Mouse (Mus musculus) gastrocnemius, postnatal 36 days (tissue): Measurements from ENCODE around the gene Rsbn1l. TPM values are rescaled to one million over a fixed set of nuclear protein-coding genes. Genes with fewer than 3 reads are reported as not detected.

Experiments
- DNase-seq, 2 experiments: peaks; one replicate each; pipeline ENCODE4 v3.0.0; 2022
- intact Hi-C: fragments of 180-260 bp; cut with DNase I; formaldehyde crosslinking; loops from one replicate; pipeline ENCODE4 v1.15.1; 2025
- long read RNA-seq, 2 experiments: library from polyadenylated mRNA; stranded (forward); transcript quantifications; one replicate each; pipeline ENCODE4 v2.0.0; 2021
- total RNA-seq, 2 experiments: library from RNA; stranded (reverse); gene quantifications; 2 replicates each; pipeline ENCODE4 v1.2.3; 2021

Rsbn1l gene
- 1 to 10 TPM; 7.0 to 8.9 TPM for total RNA-seq
- long read RNA-seq, experiment 1, partial matches to known transcripts, result 0 of 5 reads
- long read RNA-seq, experiment 1, other reads (novel, unspliced or antisense), result 5 of 5 reads
- long read RNA-seq, experiment 2, full-length matches to known transcripts, result 1 of 6 reads
- long read RNA-seq, experiment 2, partial matches to known transcripts, result 2 of 6 reads
- long read RNA-seq, experiment 2, other reads (novel, unspliced or antisense), result 3 of 6 reads

DNA sequence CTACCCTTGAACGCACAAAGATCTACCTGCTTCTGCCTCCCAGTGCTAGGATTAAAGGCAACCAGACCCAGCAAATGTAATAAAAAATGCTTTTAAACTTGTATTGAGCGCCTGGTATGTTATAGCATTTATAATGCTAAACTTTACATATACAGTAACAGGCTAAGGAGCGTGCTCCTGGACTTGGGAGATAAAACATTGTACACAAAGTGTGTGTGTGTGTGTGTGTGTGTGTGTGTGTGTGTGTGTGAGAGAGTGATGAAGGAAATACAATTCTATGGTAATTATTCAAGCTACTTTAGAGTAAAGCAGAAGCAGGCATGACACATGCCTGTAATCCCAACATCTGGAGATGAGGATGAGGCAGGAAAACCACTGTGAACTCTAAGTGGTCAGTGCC lies at the start of gene Rsbn1l:
Gene Rsbn1l (minus strand): TSS at position 101 of the 400 bp plus-strand sequence.
- intact Hi-C loops, result no loop called here
- no peak for DNase-seq

DNA sequence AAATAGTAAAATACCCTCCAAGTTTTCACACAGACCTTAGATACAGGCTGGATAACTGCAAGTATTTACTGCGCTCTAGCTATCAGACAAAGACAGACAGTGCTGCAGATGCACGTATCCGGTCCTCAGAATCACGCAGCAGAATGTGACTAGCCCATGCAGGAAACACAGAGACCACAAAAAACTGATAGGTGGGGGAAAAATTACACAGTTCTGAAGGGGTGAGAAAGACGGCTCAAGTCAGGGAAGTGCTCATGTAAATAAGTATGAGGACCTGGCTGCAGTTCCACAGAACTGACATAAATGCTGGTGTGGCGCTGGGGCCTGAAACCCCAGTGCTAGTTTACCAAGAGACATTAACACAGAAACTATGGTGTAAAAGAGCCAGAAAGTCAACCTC lies 46.5 kb upstream of the Rsbn1l start:
- intact Hi-C loops, result no loop called here
- DNase-seq, result no peak

- DNase-seq, result no peak
- intact Hi-C loops, result no loop called here
Observed at GRCm38 (mm10) chr5:21001622-21002315, 45.6 kb upstream of the Rsbn1l start.

DNA sequence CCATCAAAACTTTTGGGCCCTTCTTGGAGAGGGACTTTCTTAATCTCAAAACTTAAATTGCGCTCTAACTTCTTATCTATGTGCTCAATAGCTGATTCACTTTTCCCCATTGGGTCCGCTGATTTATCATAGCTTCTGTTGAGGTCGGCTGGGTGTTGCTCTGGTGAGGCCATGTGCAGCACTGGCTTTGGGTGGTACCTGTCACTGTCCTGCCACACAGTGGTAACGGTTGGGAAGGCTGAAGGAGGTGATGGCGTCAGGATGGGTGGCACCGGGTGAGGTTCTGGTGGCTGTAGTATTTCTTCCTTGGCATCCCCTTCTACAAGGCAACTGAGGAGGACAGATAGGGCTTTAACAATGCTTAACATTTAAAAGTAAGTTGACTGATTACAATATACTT lies 42.2 kb upstream of the Rsbn1l start:
- intact Hi-C loops, result no loop called here

GRCm38 (mm10) chr5:20997555-20997954 lies 41.4 kb upstream of the Rsbn1l start:
- no peak for DNase-seq
- intact Hi-C loops, result no loop called here

More for the DNA sequence above, 42.2 kb upstream of the Rsbn1l start:
- no peak for DNase-seq

GRCm38 (mm10) chr5:20990062-20990809 lies 34.0 kb upstream of the Rsbn1l start:
- no peak for DNase-seq
- intact Hi-C loops, result no loop called here

DNA sequence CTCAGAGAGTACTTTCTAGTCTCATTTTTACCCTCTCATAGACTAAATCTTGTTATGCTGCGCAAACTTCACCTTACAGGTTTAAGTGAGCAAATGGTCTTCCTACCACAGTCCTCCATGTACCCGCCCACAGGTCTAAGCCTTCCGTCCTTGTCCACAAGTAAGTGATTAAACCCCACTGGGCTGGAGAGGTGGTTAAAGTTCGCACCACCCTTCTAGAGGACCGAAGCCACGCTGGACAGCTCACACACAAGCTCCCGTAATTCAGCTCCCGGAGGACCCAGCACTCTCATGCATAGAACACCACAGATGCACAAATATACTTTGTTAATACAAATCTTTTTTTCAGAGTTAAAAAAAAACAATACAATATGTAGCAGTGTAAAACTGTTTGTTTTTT lies 30.1 kb upstream of the Rsbn1l start:
- intact Hi-C loops, result no loop called here
- DNase-seq, result no peak

- intact Hi-C loops, result no loop called here
- DNase-seq, result no peak
Observed at GRCm38 (mm10) chr5:20983505-20983904, 27.3 kb upstream of the Rsbn1l start.

GRCm38 (mm10) chr5:20974690-20975089 lies 18.5 kb upstream of the Rsbn1l start:
- DNase-seq, result no peak
- intact Hi-C loops, result no loop called here

GRCm38 (mm10) chr5:20973999-20974398 lies 17.8 kb upstream of the Rsbn1l start:
- DNase-seq, result no peak
- intact Hi-C loops, result no loop called here

DNA sequence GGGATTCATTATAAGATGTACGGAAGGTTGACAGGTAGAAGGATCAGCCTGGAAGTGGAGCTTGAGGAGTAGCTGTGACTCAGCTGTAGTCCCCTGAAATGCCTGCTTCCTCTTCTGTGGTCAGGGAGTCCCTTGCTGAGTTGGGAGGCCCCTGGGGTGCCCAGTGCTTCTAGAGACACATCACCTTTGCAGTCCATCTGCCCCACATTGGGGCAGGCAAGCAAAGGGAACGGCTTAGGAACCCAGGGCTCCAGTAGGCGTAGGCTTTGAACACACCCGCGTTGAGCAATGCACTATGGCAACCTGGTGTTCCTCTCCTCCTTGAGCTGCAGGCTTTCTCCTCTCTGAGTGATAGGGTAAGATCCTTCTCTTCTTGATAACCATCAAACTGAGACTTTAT lies 16.9 kb upstream of the Rsbn1l start:
- intact Hi-C loops, result no loop called here
- DNase-seq, result no peak

DNA sequence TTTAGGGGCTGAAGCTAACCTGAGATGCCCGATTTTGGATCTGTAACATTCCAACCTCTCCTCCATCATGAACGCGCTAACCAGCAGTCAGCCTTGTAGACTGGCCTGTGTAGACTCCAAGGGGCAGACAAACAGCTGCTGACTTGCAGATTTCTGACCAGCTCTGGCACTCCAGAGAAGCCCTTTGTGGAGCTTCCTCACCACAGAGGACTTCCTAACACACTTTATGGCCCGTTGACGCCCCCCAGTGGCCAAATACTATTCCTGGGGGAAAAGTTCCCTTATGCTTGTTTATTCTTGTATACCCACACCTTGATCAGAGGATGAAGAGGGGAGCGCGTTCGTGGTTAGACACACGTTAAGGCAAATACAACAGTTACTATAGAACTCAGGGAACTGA lies 12.8 kb upstream of the Rsbn1l start:
- intact Hi-C loops, result loop anchor here (2.0 to 10.0 kb wide), 2 partner anchors 56 to 174 kb away; no protein-coding TSS in a partner anchor
- peak; percentile 38 to 48 for DNase-seq

- no peak for DNase-seq
- intact Hi-C loops, result loop anchor here (2.0 to 10.0 kb wide), 2 partner anchors 56 to 174 kb away; no protein-coding TSS in a partner anchor
Observed at GRCm38 (mm10) chr5:20968493-20968892, 12.3 kb upstream of the Rsbn1l start.

DNA sequence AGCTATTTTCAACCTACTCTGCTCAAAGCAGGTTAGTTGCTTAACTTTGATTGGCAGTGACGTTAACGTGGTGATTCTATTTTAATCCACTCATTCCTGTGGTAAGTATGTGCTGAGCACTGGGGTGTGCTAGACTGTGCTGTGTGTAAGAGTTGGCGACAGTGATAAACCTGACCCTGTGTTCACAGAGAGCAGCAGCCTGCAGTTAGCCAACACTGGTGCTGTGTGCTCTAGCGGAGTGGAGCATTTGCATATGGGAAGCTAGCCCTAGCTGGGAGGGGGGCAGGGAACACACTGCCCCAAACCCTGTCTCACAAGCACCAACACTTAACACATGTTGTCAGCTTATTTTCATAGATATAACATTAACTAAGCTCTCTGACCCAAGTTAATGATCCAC lies 11.7 kb upstream of the Rsbn1l start:
- DNase-seq, result no peak
- intact Hi-C loops, result loop anchor here (2.0 to 10.0 kb wide), 2 partner anchors 55 to 173 kb away; no protein-coding TSS in a partner anchor

GRCm38 (mm10) chr5:20964446-20964845 lies 8.2 kb upstream of the Rsbn1l start:
- intact Hi-C loops, result loop anchor here (10.0 kb wide), 1 partner anchor 170 kb away; no protein-coding TSS in a partner anchor
- DNase-seq, result no peak

GRCm38 (mm10) chr5:20963295-20963694 lies 7.1 kb upstream of the Rsbn1l start:
- intact Hi-C loops, result loop anchor here (10.0 kb wide), 1 partner anchor 168 kb away; no protein-coding TSS in a partner anchor
- no peak for DNase-seq

- intact Hi-C loops, result loop anchor here (10.0 kb wide), 1 partner anchor 166 kb away; no protein-coding TSS in a partner anchor
- DNase-seq, result no peak
Observed at GRCm38 (mm10) chr5:20960927-20961326, 4.7 kb upstream of the Rsbn1l start.

GRCm38 (mm10) chr5:20955114-20955835 lies 923 bp downstream of the Rsbn1l start:
- intact Hi-C loops, result no loop called here
- DNase-seq, result no peak

GRCm38 (mm10) chr5:20952337-20952925 lies 3.8 kb downstream of the Rsbn1l start:
- intact Hi-C loops, result no loop called here

DNA sequence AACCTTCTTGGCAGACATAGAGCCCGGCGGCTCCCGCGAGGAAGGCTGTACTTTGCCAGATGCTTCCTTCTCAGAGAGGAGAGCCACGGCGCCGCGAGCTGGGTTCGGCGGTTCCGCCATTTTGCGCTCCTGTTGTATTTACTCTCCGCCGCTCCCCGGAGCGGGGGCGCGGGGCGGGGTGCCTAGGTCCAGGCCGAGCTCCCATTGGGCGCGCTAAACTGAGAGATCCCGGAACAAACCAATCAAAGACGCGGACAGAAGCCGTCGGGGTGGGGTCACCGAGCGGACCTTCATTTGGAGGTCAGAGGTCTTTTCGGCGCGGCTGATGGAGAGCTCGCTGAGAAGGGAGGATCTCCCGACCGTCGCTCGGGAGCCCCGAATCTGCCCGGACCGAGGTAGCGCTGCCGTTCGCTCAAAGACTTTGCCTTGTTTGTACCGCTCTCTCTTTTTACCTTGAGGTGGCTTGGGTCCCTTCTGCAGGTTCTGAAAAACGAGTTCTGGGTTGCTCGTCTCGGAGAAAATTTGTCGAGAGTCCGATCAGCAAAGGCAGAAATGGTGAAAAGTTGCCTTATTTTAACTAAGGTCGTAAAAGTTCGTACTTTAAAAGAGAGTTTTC lies 4.4 kb downstream of the Rsbn1l start:
- intact Hi-C loops, result no loop called here
- peak; percentile 92 to 96 for DNase-seq

More at GRCm38 (mm10) chr5:20952337-20952925, 3.8 kb downstream of the Rsbn1l start:
- no peak for DNase-seq
